Mouse (Mus musculus) hindbrain, embryonic 14.5 days (tissue): ENCODE measurements around the gene Cpped1. TPM values are rescaled to one million over a fixed set of nuclear protein-coding genes. Genes with fewer than 3 reads are reported as not detected.

Experiments used
- ATAC-seq: fragments of 200-750 bp; cut with Nextera tagmentation; 2 replicates; pipeline ENCODE4 v1.8.0; 2017; ENCODE audit warnings: moderate number of reproducible peaks, mild to moderate bottlenecking, moderate TSS enrichment, moderate library complexity; ENCODE audit not compliant: low FRiP score
- DNase-seq: peaks from one replicate; pipeline ENCODE4 v3.0.0-alpha.2; 2015; ENCODE audit warnings: low spot score
- H3K27ac ChIP-seq: fragments of 300-500 bp; sonication (generic); 2 replicates; pipeline ENCODE4 v1.5.1; 2014; ENCODE audit warnings: mild to moderate bottlenecking, moderate library complexity
- H3K27me3 ChIP-seq: fragments of 300-500 bp; sonication (generic); 2 replicates; pipeline ENCODE4 v1.6.1; 2014; ENCODE audit warnings: mild to moderate bottlenecking, low read length, mixed read lengths; ENCODE audit not compliant: control insufficient read depth, insufficient read depth
- H3K36me3 ChIP-seq: fragments of 300-500 bp; sonication (generic); replicated peaks from 2 replicates; pipeline ENCODE4 v1.6.1; 2014; ENCODE audit not compliant: control insufficient read depth, insufficient read depth
- H3K4me1 ChIP-seq: fragments of 300-500 bp; sonication (generic); replicated peaks from 2 replicates; pipeline ENCODE4 v1.6.1; 2014; ENCODE audit warnings: antibody characterized with exemption, low read length, mixed read lengths; ENCODE audit not compliant: control insufficient read depth, insufficient read depth
- H3K4me2 ChIP-seq: fragments of 300-500 bp; sonication (generic); replicated peaks from 2 replicates; pipeline ENCODE4 v1.6.1; 2014; ENCODE audit warnings: mild to moderate bottlenecking, moderate library complexity
- H3K4me3 ChIP-seq: fragments of 300-500 bp; sonication (generic); replicated peaks from 2 replicates; pipeline ENCODE4 v1.5.1; 2014; ENCODE audit warnings: mild to moderate bottlenecking, low read length
- H3K9ac ChIP-seq: fragments of 300-500 bp; sonication (generic); 2 replicates; pipeline ENCODE4 v1.6.1; 2014
- H3K9me3 ChIP-seq: fragments of 300-500 bp; sonication (generic); 2 replicates; pipeline ENCODE4 v1.6.1; 2016; ENCODE audit warnings: low read length; ENCODE audit not compliant: control insufficient read depth
- WGBS: fragments of 180-500 bp; shearing (Covaris S2); extraction: QIAGEN DNeasy Blood & Tissue Kit; methylation state at CpG from one replicate; pipeline ENCODE4 v1.1.7; 2014; 5-methylcytosine and 5-hydroxymethylcytosine counted together
- polyA plus RNA-seq: library from polyadenylated mRNA; unstranded; fragments of >200 nt; fragmentation: Nextera tagmentation; extraction: Ambion mirVana; gene quantifications from 2 replicates; pipeline ENCODE4 v1.2.1, GENCODE M21; 2014

Cpped1 gene
- polyA plus RNA-seq, 1 experiment from 2014 or later = 17.3 TPM

GRCm38 (mm10) chr16:11757471-11757870 is 151.8 kb downstream of the Cpped1 start:
- DNase-seq (no peak), ATAC-seq (no peak)
- H3K4me1 ChIP-seq = no peaks in the 10 kb centered on the region
- H3K27ac ChIP-seq = no peak overlapping the region
- no peak overlapping the region for H3K4me3 ChIP-seq
- WGBS = 95% methylated on average over 8 of the region's 8 CpGs
- H3K4me2 ChIP-seq = no peak overlapping the region
- H3K9me3 ChIP-seq = no peaks in the 10 kb centered on the region
- no peaks in the 10 kb centered on the region for H3K27me3 ChIP-seq
- no peaks in the 10 kb centered on the region for H3K36me3 ChIP-seq
- no peak overlapping the region for H3K9ac ChIP-seq

GRCm38 (mm10) chr16:11756598-11757245 is 152.5 kb downstream of the Cpped1 start:
- Histone ChIP-seq H3K27me3 (no peaks in the 10 kb centered on the region), H3K4me1 (no peaks in the 10 kb centered on the region), H3K36me3 (no peaks in the 10 kb centered on the region), H3K9ac (no peak overlapping the region), H3K4me3 (no peak overlapping the region), H3K4me2 (no peak overlapping the region), H3K27ac (no peak overlapping the region), H3K9me3 (no peaks in the 10 kb centered on the region)
- ATAC-seq (no peak), DNase-seq (no peak)
- 80% methylated on average over 1 of the region's 1 CpGs for WGBS

DNA sequence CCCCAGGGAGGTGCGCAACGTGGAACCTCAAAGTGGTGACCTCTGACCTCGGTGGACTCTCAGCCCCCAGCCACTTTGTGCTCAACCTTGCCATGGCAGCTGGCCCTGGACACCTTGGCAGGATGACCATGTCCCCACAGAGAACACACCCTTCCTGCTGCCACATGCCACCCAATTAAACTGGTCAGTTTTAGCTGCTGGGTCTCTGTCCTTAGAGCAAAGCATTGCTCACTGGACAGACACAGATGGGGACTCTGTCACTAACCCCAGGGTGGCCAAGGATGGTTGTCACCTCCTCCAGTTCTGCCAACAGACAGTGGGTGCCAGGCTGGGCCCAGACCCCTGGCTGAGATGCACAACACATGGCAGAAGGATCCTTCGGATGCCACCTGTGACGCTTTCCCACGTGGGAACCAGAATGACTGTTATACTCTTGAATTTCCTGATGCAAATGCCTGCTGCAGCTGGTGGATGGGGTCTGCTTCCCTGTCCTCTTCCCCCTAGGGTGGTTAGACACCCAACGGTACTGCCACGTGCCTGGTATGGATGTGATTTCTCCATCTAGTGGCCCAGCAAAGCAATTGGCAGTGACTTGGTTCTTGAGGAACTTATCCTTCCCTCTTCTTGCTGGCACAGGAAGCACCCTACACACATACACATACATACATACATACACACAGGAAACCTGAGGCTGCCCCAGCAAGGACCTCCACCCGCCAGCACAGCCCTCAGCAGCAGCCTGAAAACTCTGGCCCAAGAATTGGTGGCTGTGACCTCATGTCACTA is 153.8 kb downstream of the Cpped1 start:
- DNase-seq (no peak), ATAC-seq (no peak)
- H3K27ac ChIP-seq = no peak overlapping the region
- no peak overlapping the region for H3K4me2 ChIP-seq
- H3K27me3 ChIP-seq = no peaks in the 10 kb centered on the region
- H3K9me3 ChIP-seq = no peaks in the 10 kb centered on the region
- 82% methylated on average over 9 of the region's 9 CpGs for WGBS
- no peak overlapping the region for H3K9ac ChIP-seq
- H3K4me1 ChIP-seq = no peaks in the 10 kb centered on the region
- H3K4me3 ChIP-seq = no peak overlapping the region
- no peaks in the 10 kb centered on the region for H3K36me3 ChIP-seq

DNA sequence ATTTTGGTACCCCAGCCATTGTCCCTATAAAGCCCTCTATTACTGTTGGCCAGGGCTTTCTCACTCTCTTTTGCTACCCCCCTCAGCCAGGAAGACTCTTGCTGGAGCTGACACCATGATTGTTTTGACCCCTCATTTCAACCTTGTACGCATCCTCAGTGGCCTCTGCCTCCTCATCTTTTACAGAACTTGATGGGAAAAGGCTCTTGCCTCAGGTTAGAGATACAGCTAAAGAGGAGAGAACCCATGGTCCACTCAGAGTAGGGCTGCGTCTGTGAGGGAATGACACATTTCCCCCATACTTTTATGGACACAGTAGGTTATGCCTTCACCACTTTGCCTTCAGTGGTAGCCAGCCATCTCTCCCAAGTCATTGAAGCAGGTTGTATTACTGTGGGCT is 155.1 kb downstream of the Cpped1 start:
- ATAC-seq (no peak), DNase-seq (no peak)
- H3K9me3 ChIP-seq = no peaks in the 10 kb centered on the region
- no peak overlapping the region for H3K27ac ChIP-seq
- H3K36me3 ChIP-seq = no peaks in the 10 kb centered on the region
- WGBS = 97% methylated on average over 2 of the region's 2 CpGs
- H3K4me1 ChIP-seq = no peaks in the 10 kb centered on the region
- no peak overlapping the region for H3K9ac ChIP-seq
- H3K4me3 ChIP-seq = no peak overlapping the region
- H3K4me2 ChIP-seq = no peak overlapping the region
- H3K27me3 ChIP-seq = no peaks in the 10 kb centered on the region

Other genes starting within 250 kb of the Cpped1 start
- 15.7 and 22.1 TPM in 2 replicates for gene Shisa9, start 74.7 kb upstream of the Cpped1 start, polyA plus RNA-seq